Mouse (Mus musculus): Measurements from ENCODE around the gene Cyp1a1.

Gene Cyp1a1

GRCm38 (mm10) chr9:57656631-57657350 is 30.9 kb upstream of the Cyp1a1 start:
- DNase-seq (ENCODE audit: low read depth) = no peak

- peak; percentile 29 for DNase-seq (ENCODE audit: low read depth)
These were observed 29.9 kb upstream of the Cyp1a1 start for GRCm38 (mm10) chr9:57657843-57658242.

GRCm38 (mm10) chr9:57658970-57659369 is 28.8 kb upstream of the Cyp1a1 start:
- DNase-seq (ENCODE audit: low read depth) = no peak

- DNase-seq (ENCODE audit: low read depth) = peak; percentile 89
These were observed 28.0 kb upstream of the Cyp1a1 start for GRCm38 (mm10) chr9:57659774-57660173.

- DNase-seq (ENCODE audit: low read depth) = peak; percentile 67
These were observed 27.2 kb upstream of the Cyp1a1 start for GRCm38 (mm10) chr9:57660501-57660900.

- DNase-seq (ENCODE audit: low read depth) = peak; percentile 47
These were observed 26.2 kb upstream of the Cyp1a1 start for GRCm38 (mm10) chr9:57661552-57661951.

GRCm38 (mm10) chr9:57664616-57665015 is 23.1 kb upstream of the Cyp1a1 start:
- no peak for DNase-seq (ENCODE audit: low read depth)

GRCm38 (mm10) chr9:57666536-57666935 is 21.2 kb upstream of the Cyp1a1 start:
- DNase-seq (ENCODE audit: low read depth) = no peak

GRCm38 (mm10) chr9:57667136-57667535 is 20.6 kb upstream of the Cyp1a1 start:
- no peak for DNase-seq (ENCODE audit: low read depth)

GRCm38 (mm10) chr9:57667817-57668216 is 19.9 kb upstream of the Cyp1a1 start:
- no peak for DNase-seq (ENCODE audit: low read depth)

GRCm38 (mm10) chr9:57668277-57668676 is 19.5 kb upstream of the Cyp1a1 start:
- no peak for DNase-seq (ENCODE audit: low read depth)

GRCm38 (mm10) chr9:57669566-57669965 is 18.2 kb upstream of the Cyp1a1 start:
- no peak for DNase-seq (ENCODE audit: low read depth)

GRCm38 (mm10) chr9:57671037-57671436 is 16.7 kb upstream of the Cyp1a1 start:
- peak; percentile 42 for DNase-seq (ENCODE audit: low read depth)

GRCm38 (mm10) chr9:57671500-57671899 is 16.2 kb upstream of the Cyp1a1 start:
- DNase-seq (ENCODE audit: low read depth) = no peak

- DNase-seq (ENCODE audit: low read depth) = no peak
These were observed 6.3 kb upstream of the Cyp1a1 start for GRCm38 (mm10) chr9:57681411-57681810.

- no peak for DNase-seq (ENCODE audit: low read depth)
These were observed 4.2 kb upstream of the Cyp1a1 start, which contains the start of gene Cyp1a2 for GRCm38 (mm10) chr9:57683520-57683919. Gene Cyp1a2 (minus strand): TSS chr9:57683703.

- no peak for DNase-seq (ENCODE audit: low read depth)
These were observed 1.7 kb upstream of the Cyp1a1 start for GRCm38 (mm10) chr9:57686011-57686410.

GRCm38 (mm10) chr9:57688158-57688557 is 430 bp downstream of the Cyp1a1 start:
- peak; percentile 71 for DNase-seq (ENCODE audit: low read depth)

GRCm38 (mm10) chr9:57688606-57689005 is 878 bp downstream of the Cyp1a1 start:
- no peak for DNase-seq (ENCODE audit: low read depth)

- no peak for DNase-seq (ENCODE audit: low read depth)
These were observed 6.4 kb downstream of the Cyp1a1 start for GRCm38 (mm10) chr9:57694108-57694507.

GRCm38 (mm10) chr9:57696380-57697285 is 8.9 kb downstream of the Cyp1a1 start:
- no peak for DNase-seq (ENCODE audit: low read depth)

GRCm38 (mm10) chr9:57697380-57697779 is 9.7 kb downstream of the Cyp1a1 start:
- no peak for DNase-seq (ENCODE audit: low read depth)

Measured in 416B (cell line).